Mouse (Mus musculus): ENCODE data around the gene Pklr. TPM values are rescaled to one million over a fixed set of nuclear protein-coding genes. Genes with fewer than 3 reads are reported as not detected.

Gene Pklr
- polyA plus RNA-seq, 1 experiment = not detected

GRCm38 (mm10) chr3:89131816-89132215 is 4.1 kb upstream of the Pklr start:
- Histone ChIP-seq H3K79me2 (ENCODE audit: control insufficient read depth, insufficient read depth) (no peaks in the 10 kb centered on the region), H3K79me3 (ENCODE audit: low read depth) (no peaks in the 10 kb centered on the region), H3K36me3 (ENCODE audit: control insufficient read depth, insufficient read depth) (no peaks in the 10 kb centered on the region), H3K27me3 (ENCODE audit: control insufficient read depth, insufficient read depth, insufficient read length) (peaks cover 72% of the 10 kb centered on the region), H3K4me3 (ENCODE audit: insufficient read depth, poor library complexity, severe bottlenecking) (no peak overlapping the region), H3ac (ENCODE audit: control insufficient read depth, insufficient read length, low read depth) (no peak overlapping the region)
- TF ChIP-seq CEBPB (IDR thresholded peaks at IDR 0.05; ENCODE audit: low read depth) (no peak), USF1 (IDR thresholded peaks at IDR 0.05; ENCODE audit: low read depth) (no peak), CTCF (IDR thresholded peaks at IDR 0.05; ENCODE audit: control insufficient read depth, insufficient read depth, insufficient read length) (no peak), MYOG (IDR thresholded peaks at IDR 0.05; ENCODE audit: control insufficient read depth, extremely low read depth, insufficient read length) (no peak), MYOD1 (IDR thresholded peaks at IDR 0.05; ENCODE audit: control insufficient read depth, insufficient read length, low read depth) (no peak), MAX (IDR thresholded peaks at IDR 0.05) (no peak), FOSL1 (IDR thresholded peaks at IDR 0.05; ENCODE audit: insufficient read depth, low read length, poor library complexity, severe bottlenecking) (no peak)

GRCm38 (mm10) chr3:89132285-89133062 is 3.5 kb upstream of the Pklr start:
- H3K27me3 ChIP-seq (ENCODE audit: control insufficient read depth, insufficient read depth, insufficient read length) = peaks cover 75% of the 10 kb centered on the region
- H3K4me3 ChIP-seq (ENCODE audit: insufficient read depth, poor library complexity, severe bottlenecking) = no peak overlapping the region
- no peak for TF ChIP-seq FOSL1 (IDR thresholded peaks at IDR 0.05; ENCODE audit: insufficient read depth, low read length, poor library complexity, severe bottlenecking)
- no peak for TF ChIP-seq MYOD1 (IDR thresholded peaks at IDR 0.05; ENCODE audit: control insufficient read depth, insufficient read length, low read depth)
- TF ChIP-seq MYOG (IDR thresholded peaks at IDR 0.05; ENCODE audit: control insufficient read depth, extremely low read depth, insufficient read length) = no peak
- no peak for TF ChIP-seq MAX (IDR thresholded peaks at IDR 0.05)
- TF ChIP-seq CTCF (IDR thresholded peaks at IDR 0.05; ENCODE audit: control insufficient read depth, insufficient read depth, insufficient read length) = no peak
- TF ChIP-seq USF1 (IDR thresholded peaks at IDR 0.05; ENCODE audit: low read depth) = no peak

GRCm38 (mm10) chr3:89133063-89133450 is 2.9 kb upstream of the Pklr start:
- no peak for TF ChIP-seq MYOD1 (IDR thresholded peaks at IDR 0.05; ENCODE audit: control insufficient read depth, insufficient read length, low read depth)
- no peak for TF ChIP-seq MYOG (IDR thresholded peaks at IDR 0.05; ENCODE audit: control insufficient read depth, extremely low read depth, insufficient read length)
- TF ChIP-seq FOSL1 (IDR thresholded peaks at IDR 0.05; ENCODE audit: insufficient read depth, low read length, poor library complexity, severe bottlenecking) = no peak
- TF ChIP-seq USF1 (IDR thresholded peaks at IDR 0.05; ENCODE audit: low read depth) = no peak
- no peak for TF ChIP-seq CEBPB (IDR thresholded peaks at IDR 0.05; ENCODE audit: low read depth)
- no peak for TF ChIP-seq CTCF (IDR thresholded peaks at IDR 0.05; ENCODE audit: control insufficient read depth, insufficient read depth, insufficient read length)
- no peak for TF ChIP-seq MAX (IDR thresholded peaks at IDR 0.05)
- no peaks in the 10 kb centered on the region for H3K36me3 ChIP-seq (ENCODE audit: control insufficient read depth, insufficient read depth)
- H3ac ChIP-seq (ENCODE audit: control insufficient read depth, insufficient read length, low read depth) = no peak overlapping the region
- H3K27me3 ChIP-seq (ENCODE audit: control insufficient read depth, insufficient read depth, insufficient read length) = peaks cover 70% of the 10 kb centered on the region
- no peak overlapping the region for H3K4me3 ChIP-seq (ENCODE audit: insufficient read depth, poor library complexity, severe bottlenecking)
- no peaks in the 10 kb centered on the region for H3K79me3 ChIP-seq (ENCODE audit: low read depth)
- H3K79me2 ChIP-seq (ENCODE audit: control insufficient read depth, insufficient read depth) = no peaks in the 10 kb centered on the region

More at GRCm38 (mm10) chr3:89132285-89133062, 3.5 kb upstream of the Pklr start:
- Histone ChIP-seq H3K79me3 (ENCODE audit: low read depth) (no peaks in the 10 kb centered on the region), H3K79me2 (ENCODE audit: control insufficient read depth, insufficient read depth) (no peaks in the 10 kb centered on the region), H3K36me3 (ENCODE audit: control insufficient read depth, insufficient read depth) (no peaks in the 10 kb centered on the region), H3ac (ENCODE audit: control insufficient read depth, insufficient read length, low read depth) (no peak overlapping the region)

- Histone ChIP-seq H3K79me2 (ENCODE audit: control insufficient read depth, insufficient read depth) (no peaks in the 10 kb centered on the region), H3K36me3 (ENCODE audit: control insufficient read depth, insufficient read depth) (no peaks in the 10 kb centered on the region), H3K4me3 (ENCODE audit: insufficient read depth, poor library complexity, severe bottlenecking) (no peak overlapping the region), H3K79me3 (ENCODE audit: low read depth) (no peaks in the 10 kb centered on the region), H3K27me3 (ENCODE audit: control insufficient read depth, insufficient read depth, insufficient read length) (peaks cover 67% of the 10 kb centered on the region), H3ac (ENCODE audit: control insufficient read depth, insufficient read length, low read depth) (no peak overlapping the region)
- TF ChIP-seq MYOD1 (IDR thresholded peaks at IDR 0.05; ENCODE audit: control insufficient read depth, insufficient read length, low read depth) (no peak), MYOG (IDR thresholded peaks at IDR 0.05; ENCODE audit: control insufficient read depth, extremely low read depth, insufficient read length) (no peak), MAX (IDR thresholded peaks at IDR 0.05) (no peak), FOSL1 (IDR thresholded peaks at IDR 0.05; ENCODE audit: insufficient read depth, low read length, poor library complexity, severe bottlenecking) (no peak)
Observed at GRCm38 (mm10) chr3:89133752-89134151, 2.2 kb upstream of the Pklr start.

GRCm38 (mm10) chr3:89136365-89136764 is 423 bp downstream of the Pklr start:
- Histone ChIP-seq H3K36me3 (ENCODE audit: control insufficient read depth, insufficient read depth) (no peaks in the 10 kb centered on the region), H3K79me2 (ENCODE audit: control insufficient read depth, insufficient read depth) (no peaks in the 10 kb centered on the region), H3K79me3 (ENCODE audit: low read depth) (no peaks in the 10 kb centered on the region), H3K4me3 (ENCODE audit: insufficient read depth, poor library complexity, severe bottlenecking) (no peak overlapping the region), H3ac (ENCODE audit: control insufficient read depth, insufficient read length, low read depth) (no peak overlapping the region), H3K27me3 (ENCODE audit: control insufficient read depth, insufficient read depth, insufficient read length) (peaks cover 76% of the 10 kb centered on the region)
- no peak for TF ChIP-seq FOSL1 (IDR thresholded peaks at IDR 0.05; ENCODE audit: insufficient read depth, low read length, poor library complexity, severe bottlenecking)
- TF ChIP-seq USF1 (IDR thresholded peaks at IDR 0.05; ENCODE audit: low read depth) = no peak
- TF ChIP-seq MAX (IDR thresholded peaks at IDR 0.05) = no peak
- no peak for TF ChIP-seq CEBPB (IDR thresholded peaks at IDR 0.05; ENCODE audit: low read depth)
- TF ChIP-seq MYOG (IDR thresholded peaks at IDR 0.05; ENCODE audit: control insufficient read depth, extremely low read depth, insufficient read length) = no peak
- no peak for TF ChIP-seq MYOD1 (IDR thresholded peaks at IDR 0.05; ENCODE audit: control insufficient read depth, insufficient read length, low read depth)
